Mouse (Mus musculus): Measurements from ENCODE around the gene Rgma. TPM values are rescaled to one million over a fixed set of nuclear protein-coding genes. Genes with fewer than 3 reads are reported as not detected.

Rgma gene
- polyA plus RNA-seq, 1 experiment = 5.5 TPM

GRCm38 (mm10) chr7:73424705-73425104 is 49.4 kb downstream of the Rgma start:
- peak overlapping the region; percentile 40; the same call in 1 of the 2 replicates for H3K27ac ChIP-seq (ENCODE audit: insufficient read depth, low read length)

GRCm38 (mm10) chr7:73425451-73425850 is 50.1 kb downstream of the Rgma start:
- Histone ChIP-seq H3K27me3 (ENCODE audit: control insufficient read depth, insufficient read depth, low read length, poor library complexity, severe bottlenecking) (no peaks in the 10 kb centered on the region), H3K9me3 (replicated peaks; ENCODE audit: control insufficient read depth, insufficient read depth, low read length, poor library complexity, severe bottlenecking) (no peaks in the 10 kb centered on the region), H3K4me1 (ENCODE audit: control insufficient read depth, insufficient read depth, low read length) (no peaks in the 10 kb centered on the region), H3K27ac (ENCODE audit: insufficient read depth, low read length) (peak overlapping the region; percentile 40; the same call in 1 of the 2 replicates), H3K36me3 (ENCODE audit: control insufficient read depth, insufficient read depth, low read length, poor library complexity, severe bottlenecking) (peaks cover 19% of the 10 kb centered on the region), H3K9ac (ENCODE audit: low read depth, poor library complexity, severe bottlenecking) (no peak overlapping the region), H3K4me3 (ENCODE audit: low read depth, low read length) (no peak overlapping the region)
- no peak for TF ChIP-seq POLR2A (IDR thresholded peaks at IDR 0.05; ENCODE audit: insufficient read depth, low read length)
- no peak for TF ChIP-seq CTCF (IDR thresholded peaks at IDR 0.05; ENCODE audit: low read depth, low read length)
- TF ChIP-seq EP300 (IDR thresholded peaks at IDR 0.05; ENCODE audit: insufficient read depth, low read depth, low read length) = no peak

More at GRCm38 (mm10) chr7:73424705-73425104, 49.4 kb downstream of the Rgma start:
- peaks cover 12% of the 10 kb centered on the region for H3K36me3 ChIP-seq (ENCODE audit: control insufficient read depth, insufficient read depth, low read length, poor library complexity, severe bottlenecking)
- no peaks in the 10 kb centered on the region for H3K9me3 ChIP-seq (replicated peaks; ENCODE audit: control insufficient read depth, insufficient read depth, low read length, poor library complexity, severe bottlenecking)
- TF ChIP-seq EP300 (IDR thresholded peaks at IDR 0.05; ENCODE audit: insufficient read depth, low read depth, low read length) = no peak
- TF ChIP-seq POLR2A (IDR thresholded peaks at IDR 0.05; ENCODE audit: insufficient read depth, low read length) = no peak
- no peak for TF ChIP-seq CTCF (IDR thresholded peaks at IDR 0.05; ENCODE audit: low read depth, low read length)
- no peaks in the 10 kb centered on the region for H3K27me3 ChIP-seq (ENCODE audit: control insufficient read depth, insufficient read depth, low read length, poor library complexity, severe bottlenecking)
- no peak overlapping the region for H3K9ac ChIP-seq (ENCODE audit: low read depth, poor library complexity, severe bottlenecking)
- no peak overlapping the region for H3K4me3 ChIP-seq (ENCODE audit: low read depth, low read length)
- no peaks in the 10 kb centered on the region for H3K4me1 ChIP-seq (ENCODE audit: control insufficient read depth, insufficient read depth, low read length)

- TF ChIP-seq POLR2A (IDR thresholded peaks at IDR 0.05; ENCODE audit: insufficient read depth, low read length) (no peak), EP300 (IDR thresholded peaks at IDR 0.05; ENCODE audit: insufficient read depth, low read depth, low read length) (no peak), CTCF (IDR thresholded peaks at IDR 0.05; ENCODE audit: low read depth, low read length) (no peak)
- no peak overlapping the region for H3K27ac ChIP-seq (ENCODE audit: insufficient read depth, low read length)
- no peaks in the 10 kb centered on the region for H3K4me1 ChIP-seq (ENCODE audit: control insufficient read depth, insufficient read depth, low read length)
- H3K27me3 ChIP-seq (ENCODE audit: control insufficient read depth, insufficient read depth, low read length, poor library complexity, severe bottlenecking) = no peaks in the 10 kb centered on the region
- H3K9me3 ChIP-seq (replicated peaks; ENCODE audit: control insufficient read depth, insufficient read depth, low read length, poor library complexity, severe bottlenecking) = no peaks in the 10 kb centered on the region
- H3K4me3 ChIP-seq (ENCODE audit: low read depth, low read length) = no peak overlapping the region
- H3K9ac ChIP-seq (ENCODE audit: low read depth, poor library complexity, severe bottlenecking) = no peak overlapping the region
- H3K36me3 ChIP-seq (ENCODE audit: control insufficient read depth, insufficient read depth, low read length, poor library complexity, severe bottlenecking) = peaks cover 20% of the 10 kb centered on the region
Observed at GRCm38 (mm10) chr7:73426235-73426634, 50.9 kb downstream of the Rgma start.

GRCm38 (mm10) chr7:73426752-73427386 is 51.6 kb downstream of the Rgma start:
- no peaks in the 10 kb centered on the region for H3K27me3 ChIP-seq (ENCODE audit: control insufficient read depth, insufficient read depth, low read length, poor library complexity, severe bottlenecking)
- no peak overlapping the region for H3K9ac ChIP-seq (ENCODE audit: low read depth, poor library complexity, severe bottlenecking)
- H3K36me3 ChIP-seq (ENCODE audit: control insufficient read depth, insufficient read depth, low read length, poor library complexity, severe bottlenecking) = peaks cover 20% of the 10 kb centered on the region
- no peak overlapping the region for H3K4me3 ChIP-seq (ENCODE audit: low read depth, low read length)
- H3K27ac ChIP-seq (ENCODE audit: insufficient read depth, low read length) = no peak overlapping the region
- no peak for TF ChIP-seq CTCF (IDR thresholded peaks at IDR 0.05; ENCODE audit: low read depth, low read length)
- no peaks in the 10 kb centered on the region for H3K9me3 ChIP-seq (replicated peaks; ENCODE audit: control insufficient read depth, insufficient read depth, low read length, poor library complexity, severe bottlenecking)
- H3K4me1 ChIP-seq (ENCODE audit: control insufficient read depth, insufficient read depth, low read length) = no peaks in the 10 kb centered on the region

- no peaks in the 10 kb centered on the region for H3K9me3 ChIP-seq (replicated peaks; ENCODE audit: control insufficient read depth, insufficient read depth, low read length, poor library complexity, severe bottlenecking)
- no peak overlapping the region for H3K9ac ChIP-seq (ENCODE audit: low read depth, poor library complexity, severe bottlenecking)
- H3K27ac ChIP-seq (ENCODE audit: insufficient read depth, low read length) = no peak overlapping the region
- peaks cover 22% of the 10 kb centered on the region for H3K36me3 ChIP-seq (ENCODE audit: control insufficient read depth, insufficient read depth, low read length, poor library complexity, severe bottlenecking)
- no peaks in the 10 kb centered on the region for H3K4me1 ChIP-seq (ENCODE audit: control insufficient read depth, insufficient read depth, low read length)
- no peak overlapping the region for H3K4me3 ChIP-seq (ENCODE audit: low read depth, low read length)
- TF ChIP-seq EP300 (IDR thresholded peaks at IDR 0.05; ENCODE audit: insufficient read depth, low read depth, low read length) (no peak), POLR2A (IDR thresholded peaks at IDR 0.05; ENCODE audit: insufficient read depth, low read length) (no peak), CTCF (IDR thresholded peaks at IDR 0.05; ENCODE audit: low read depth, low read length) (no peak)
- no peaks in the 10 kb centered on the region for H3K27me3 ChIP-seq (ENCODE audit: control insufficient read depth, insufficient read depth, low read length, poor library complexity, severe bottlenecking)
Observed at GRCm38 (mm10) chr7:73427794-73428193, 52.5 kb downstream of the Rgma start.

- no peak overlapping the region for H3K9ac ChIP-seq (ENCODE audit: low read depth, poor library complexity, severe bottlenecking)
- no peak for TF ChIP-seq POLR2A (IDR thresholded peaks at IDR 0.05; ENCODE audit: insufficient read depth, low read length)
- no peak for TF ChIP-seq CTCF (IDR thresholded peaks at IDR 0.05; ENCODE audit: low read depth, low read length)
- TF ChIP-seq EP300 (IDR thresholded peaks at IDR 0.05; ENCODE audit: insufficient read depth, low read depth, low read length) = no peak
- H3K27me3 ChIP-seq (ENCODE audit: control insufficient read depth, insufficient read depth, low read length, poor library complexity, severe bottlenecking) = no peaks in the 10 kb centered on the region
- H3K4me1 ChIP-seq (ENCODE audit: control insufficient read depth, insufficient read depth, low read length) = no peaks in the 10 kb centered on the region
- H3K27ac ChIP-seq (ENCODE audit: insufficient read depth, low read length) = no peak overlapping the region
- H3K4me3 ChIP-seq (ENCODE audit: low read depth, low read length) = no peak overlapping the region
- H3K9me3 ChIP-seq (replicated peaks; ENCODE audit: control insufficient read depth, insufficient read depth, low read length, poor library complexity, severe bottlenecking) = no peaks in the 10 kb centered on the region
- peaks cover 26% of the 10 kb centered on the region for H3K36me3 ChIP-seq (ENCODE audit: control insufficient read depth, insufficient read depth, low read length, poor library complexity, severe bottlenecking)
Observed at GRCm38 (mm10) chr7:73428525-73428924, 53.2 kb downstream of the Rgma start.
